Mouse (Mus musculus): ENCODE data around the gene Pitpnm1. TPM values are rescaled to one million over a fixed set of nuclear protein-coding genes. Genes with fewer than 3 reads are reported as not detected.
"Not testable (repeated sequence)": the region's sequence is repeated elsewhere in the genome, so short reads cannot be mapped to it uniquely, and the experiment has no call there.

Gene Pitpnm1
- polyA plus RNA-seq, 2 experiments: 4.5 to 16.2 TPM

GRCm38 (mm10) chr19:4122411-4123370, 22.9 kb downstream of the Pitpnm1 start:
- Histone ChIP-seq H3K4me1 (ENCODE audit: control insufficient read depth, insufficient read depth, low read length) (peaks cover 17% of the 10 kb centered on the region), H3K4me3 (replicated peaks; ENCODE audit: low read length) (no peak overlapping the region), H3K9me3 (ENCODE audit: control insufficient read depth, low read length) (no peaks in the 10 kb centered on the region), H3K27me3 (ENCODE audit: control insufficient read depth, insufficient read depth, low read length) (no peaks in the 10 kb centered on the region), H3K27ac (replicated peaks; ENCODE audit: low read depth, low read length) (no peak overlapping the region), H3K36me3 (ENCODE audit: control insufficient read depth, insufficient read depth, low read length) (peaks cover 21% of the 10 kb centered on the region), H3K4me2 (replicated peaks; ENCODE audit: low read depth, low read length, severe bottlenecking) (no peak overlapping the region), H3K9ac (ENCODE audit: low read depth, low read length, severe bottlenecking) (no peak overlapping the region)
- DNase-seq (ENCODE audit: low spot score) (no peak), ATAC-seq (ENCODE audit: low FRiP score, low read depth) (no peak)
- 85% methylated on average over 7 of the region's 7 CpGs for WGBS
- no peak for TF ChIP-seq POLR2A (IDR thresholded peaks at IDR 0.05; ENCODE audit: borderline replicate concordance, extremely low read depth, insufficient read depth, insufficient read length)

DNA sequence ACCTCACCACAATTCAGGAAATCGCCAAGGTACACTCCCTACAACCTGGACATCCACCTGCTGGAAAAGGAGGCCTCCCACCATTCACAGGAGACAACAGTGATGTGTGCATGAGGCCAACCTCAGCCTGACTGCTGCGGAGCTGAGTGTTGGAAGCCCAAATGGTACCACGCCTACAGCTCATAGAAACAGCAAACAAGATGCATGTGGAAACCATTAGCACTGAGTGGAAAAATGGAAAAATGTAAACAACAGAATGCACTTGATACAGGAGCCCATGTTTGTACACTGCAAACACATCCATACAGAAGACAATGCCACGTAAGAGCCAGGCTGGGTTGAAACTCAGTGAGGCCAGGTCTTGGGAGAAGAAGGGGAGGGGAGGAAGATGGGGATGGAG, 24.6 kb downstream of the Pitpnm1 start:
- peaks cover 26% of the 10 kb centered on the region for H3K36me3 ChIP-seq (ENCODE audit: control insufficient read depth, insufficient read depth, low read length)
- H3K27ac ChIP-seq (replicated peaks; ENCODE audit: low read depth, low read length): no peak overlapping the region
- H3K4me2 ChIP-seq (replicated peaks; ENCODE audit: low read depth, low read length, severe bottlenecking): no peak overlapping the region
- 68% methylated on average over 4 of the region's 4 CpGs for WGBS
- H3K9me3 ChIP-seq (ENCODE audit: control insufficient read depth, low read length): no peaks in the 10 kb centered on the region
- ATAC-seq (ENCODE audit: low FRiP score, low read depth): no peak
- H3K4me3 ChIP-seq (replicated peaks; ENCODE audit: low read length): no peak overlapping the region
- no peak for TF ChIP-seq POLR2A (IDR thresholded peaks at IDR 0.05; ENCODE audit: borderline replicate concordance, extremely low read depth, insufficient read depth, insufficient read length)
- DNase-seq (ENCODE audit: low spot score): no peak
- no peaks in the 10 kb centered on the region for H3K27me3 ChIP-seq (ENCODE audit: control insufficient read depth, insufficient read depth, low read length)
- no peak overlapping the region; the same call in 1 of the 2 replicates for H3K9ac ChIP-seq (ENCODE audit: low read depth, low read length, severe bottlenecking)
- peaks cover 17% of the 10 kb centered on the region for H3K4me1 ChIP-seq (ENCODE audit: control insufficient read depth, insufficient read depth, low read length)

DNA sequence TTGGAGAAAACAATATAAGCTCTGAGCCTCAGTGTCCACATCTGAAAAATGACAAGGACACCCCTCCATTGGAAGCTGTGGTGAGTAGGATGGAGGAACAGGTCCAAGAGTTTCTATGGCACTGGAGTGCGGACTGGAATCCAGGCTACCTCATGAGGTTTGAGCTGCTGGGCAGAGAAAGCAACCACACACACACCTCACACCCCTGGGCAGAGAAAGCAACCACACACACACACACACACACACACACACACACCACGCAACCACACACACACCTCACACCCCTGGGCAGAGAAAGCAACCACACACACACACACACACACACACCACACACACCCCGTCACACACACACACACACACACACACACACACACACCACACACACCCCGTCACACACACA, 25.5 kb downstream of the Pitpnm1 start:
- not testable (repeated sequence) for H3K9me3 ChIP-seq (ENCODE audit: control insufficient read depth, low read length); H3K27me3 ChIP-seq (ENCODE audit: control insufficient read depth, insufficient read depth, low read length)
- H3K4me3 ChIP-seq (replicated peaks; ENCODE audit: low read length): peak overlapping the region; percentile 86
- ATAC-seq (ENCODE audit: low FRiP score, low read depth): peak; percentile 8
- peak overlapping the region; percentile 84 for H3K9ac ChIP-seq (ENCODE audit: low read depth, low read length, severe bottlenecking)
- 8% methylated on average over 3 of the region's 4 CpGs for WGBS
- H3K4me2 ChIP-seq (replicated peaks; ENCODE audit: low read depth, low read length, severe bottlenecking): peak overlapping the region; percentile 52
- peaks cover 15% of the 10 kb centered on the region for H3K4me1 ChIP-seq (ENCODE audit: control insufficient read depth, insufficient read depth, low read length)
- 0 out of 2 replicates have a peak overlapping the region, but pooled peaks have one; percentile 40 for H3K27ac ChIP-seq (replicated peaks; ENCODE audit: low read depth, low read length)
- peak; percentile 26 for DNase-seq (ENCODE audit: low spot score)
- peaks cover 34% of the 10 kb centered on the region for H3K36me3 ChIP-seq (ENCODE audit: control insufficient read depth, insufficient read depth, low read length)

GRCm38 (mm10) chr19:4125741-4126696, 26.2 kb downstream of the Pitpnm1 start, which contains the start of gene Aip:
Gene Aip, minus strand, starts transcription at chr19:4125858.
- WGBS: 1% methylated on average over 55 of the region's 64 CpGs
- H3K9me3 ChIP-seq (ENCODE audit: control insufficient read depth, low read length): no peaks in the 10 kb centered on the region

More at GRCm38 (mm10) chr19:4125741-4126696, 26.2 kb downstream of the Pitpnm1 start, which contains the start of gene Aip:
- Histone ChIP-seq H3K4me3 (replicated peaks; ENCODE audit: low read length) (peak within 1 kb of the TSS; percentile 86), H3K4me2 (replicated peaks; ENCODE audit: low read depth, low read length, severe bottlenecking) (peak within 1 kb of the TSS; percentile 75), H3K36me3 (ENCODE audit: control insufficient read depth, insufficient read depth, low read length) (peaks cover 39% of the 10 kb centered on the region), H3K27me3 (ENCODE audit: control insufficient read depth, insufficient read depth, low read length) (no peaks in the 10 kb centered on the region), H3K9ac (ENCODE audit: low read depth, low read length, severe bottlenecking) (peak within 1 kb of the TSS; percentile 84), H3K4me1 (ENCODE audit: control insufficient read depth, insufficient read depth, low read length) (peaks cover 8% of the 10 kb centered on the region), H3K27ac (replicated peaks; ENCODE audit: low read depth, low read length) (0 out of 2 replicates have a peak within 1 kb of the TSS, but pooled peaks have one; percentile 40)
- peak; percentile 74; the same call in 1 of the 2 replicates for TF ChIP-seq POLR2A (IDR thresholded peaks at IDR 0.05; ENCODE audit: borderline replicate concordance, extremely low read depth, insufficient read depth, insufficient read length)
- DNase-seq (ENCODE audit: low spot score): peak; percentile 99
- ATAC-seq (ENCODE audit: low FRiP score, low read depth): peak; percentile 93

Data from limb, embryonic 14.5 days (tissue).